Mouse (Mus musculus) R1 (cell line): Measurements from ENCODE around the gene Capn7.

Source experiments
- DNase-seq: peaks from one replicate; pipeline ENCODE4 v3.0.0-alpha.2; 2018; ENCODE audit warnings: low read depth, low spot score

Gene Capn7

DNA sequence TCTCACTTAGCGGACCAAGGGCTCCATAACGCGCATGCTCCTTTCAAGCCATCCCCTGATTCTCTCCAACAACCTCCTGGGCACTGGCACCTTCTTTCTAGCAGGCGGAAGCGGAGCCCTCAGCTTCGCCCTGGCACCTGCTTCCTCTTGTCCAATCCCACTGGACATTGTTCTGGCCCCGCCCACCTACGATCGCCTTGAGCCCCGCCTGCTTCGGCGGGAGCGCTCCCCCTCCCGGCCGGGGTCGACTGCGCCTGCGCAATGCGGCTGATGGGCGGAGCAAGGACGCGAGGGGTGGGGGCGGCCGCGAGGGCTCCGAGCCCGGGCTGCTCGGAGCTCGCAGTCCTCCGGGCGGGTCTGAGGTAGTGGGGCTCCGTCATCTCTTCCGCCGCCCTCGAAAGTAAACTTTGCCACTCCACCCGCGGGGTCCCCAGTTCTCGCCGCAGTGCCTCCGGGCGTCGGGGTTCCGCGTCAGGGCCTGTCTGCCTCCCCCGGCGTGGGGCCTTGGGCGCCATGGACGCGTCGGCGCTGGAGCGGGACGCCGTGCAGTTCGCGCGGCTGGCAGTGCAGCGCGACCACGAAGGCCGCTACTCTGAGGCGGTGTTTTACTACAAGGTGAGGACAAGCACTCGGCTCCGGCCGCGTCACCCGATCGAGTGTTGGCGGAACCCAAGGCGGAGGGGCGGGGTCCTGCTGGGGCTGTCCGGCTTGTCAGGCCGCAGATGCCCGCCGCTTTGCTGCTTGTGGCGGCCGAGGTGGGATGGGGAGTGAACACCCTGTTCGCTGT, at the start of gene Capn7:
Capn7 (plus strand) TSS at position 270 of the 787 bp plus-strand sequence.
- peak; percentile 98 for DNase-seq

DNA sequence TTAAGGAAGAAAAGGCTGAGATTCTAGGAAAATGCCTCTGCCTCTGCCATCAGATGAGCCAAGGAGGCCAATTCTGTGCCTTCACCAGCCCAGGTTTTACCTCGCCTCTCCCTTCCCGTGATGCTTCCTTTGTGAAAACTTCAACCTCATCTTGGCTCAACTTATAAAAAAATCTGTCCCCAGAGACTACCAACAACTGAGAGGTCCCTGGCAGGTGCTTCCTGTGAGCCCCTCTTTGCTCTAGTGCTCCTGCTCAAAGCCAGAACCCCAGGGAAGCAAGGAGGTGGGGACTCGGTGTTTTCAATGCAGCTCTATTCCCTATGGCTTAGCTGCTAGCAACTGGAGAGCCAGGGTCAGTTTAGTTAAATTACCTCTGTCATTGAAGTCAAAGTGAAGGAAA, 23.2 kb upstream of the Capn7 start:
- DNase-seq, result no peak

DNA sequence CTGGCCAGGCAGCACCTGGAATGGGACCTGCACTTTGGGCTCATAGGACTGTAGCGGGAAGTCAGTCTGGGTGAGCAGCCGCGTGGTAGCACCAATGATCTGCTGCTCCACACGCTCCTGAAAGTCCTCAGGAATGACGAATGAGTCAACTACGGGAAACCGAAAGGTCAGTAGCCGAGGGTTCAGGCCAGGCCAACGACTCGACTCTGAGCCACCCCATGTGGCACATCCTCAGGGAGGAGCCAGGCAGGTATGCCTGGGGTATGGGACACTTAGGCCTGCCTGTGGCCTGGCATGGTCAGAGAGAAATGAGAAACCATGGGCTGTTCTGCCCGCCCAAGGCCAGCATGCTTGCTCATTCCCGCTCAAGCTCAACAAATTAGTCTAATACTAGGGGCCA, 19.8 kb upstream of the Capn7 start:
- DNase-seq, result no peak

DNA sequence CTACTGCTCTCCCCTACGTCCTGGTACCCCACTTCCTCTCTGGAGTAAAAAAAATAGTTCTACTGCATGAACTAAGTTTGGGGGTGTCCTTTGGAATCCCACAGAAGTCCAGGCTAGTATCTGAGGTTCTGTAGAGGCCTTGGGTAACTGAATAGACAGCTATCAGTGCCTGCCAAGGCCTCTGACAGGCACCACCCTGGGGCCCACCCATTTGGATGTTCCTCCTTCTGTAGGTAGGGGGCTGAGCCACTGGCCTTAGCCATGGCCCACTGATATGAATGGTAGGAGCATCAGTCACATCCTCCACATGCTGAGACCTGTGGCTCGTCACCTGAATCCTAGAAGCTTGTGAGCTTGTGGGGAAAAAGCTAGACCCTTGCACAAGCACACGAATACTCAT, 18.7 kb upstream of the Capn7 start:
- no peak for DNase-seq

DNA sequence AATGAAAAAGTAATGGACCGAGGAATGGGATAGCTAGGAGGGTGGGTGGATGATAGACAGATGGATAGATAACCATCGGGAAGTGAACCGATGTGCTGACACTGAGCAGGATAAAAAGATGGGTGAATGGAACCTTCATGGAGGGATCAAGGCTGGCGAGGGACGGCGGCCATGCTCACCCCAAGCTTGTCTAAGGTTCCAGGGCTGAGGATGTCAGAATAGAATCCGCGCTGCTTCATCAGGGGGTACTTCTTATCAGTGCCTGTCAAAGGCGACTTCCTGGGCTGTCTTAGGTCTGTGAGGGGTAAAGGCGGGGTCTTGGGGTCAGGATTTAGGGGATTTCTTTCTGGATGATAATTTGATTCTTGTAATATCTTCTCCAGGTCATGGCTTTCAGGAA, 16.9 kb upstream of the Capn7 start:
- no peak for DNase-seq

DNA sequence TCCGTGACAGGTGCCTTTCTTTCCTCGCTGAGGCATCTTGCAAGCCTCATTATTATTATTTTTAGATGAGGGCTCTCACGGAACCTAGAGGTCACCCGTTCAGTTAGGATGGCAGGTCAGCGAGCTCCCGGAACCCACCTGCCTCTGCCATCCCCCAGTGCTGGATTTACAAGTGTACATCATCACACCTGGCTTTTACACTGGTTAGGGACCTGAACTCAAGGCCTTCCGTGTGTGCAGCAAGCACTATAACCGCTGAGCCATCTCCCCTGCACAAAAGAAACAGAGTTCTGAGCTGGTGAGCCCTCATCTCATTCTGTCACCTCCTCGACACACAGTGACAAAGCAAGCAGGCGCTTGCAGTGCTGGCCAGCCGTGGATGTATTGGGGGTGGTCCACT, 15.3 kb upstream of the Capn7 start:
- no peak for DNase-seq

DNA sequence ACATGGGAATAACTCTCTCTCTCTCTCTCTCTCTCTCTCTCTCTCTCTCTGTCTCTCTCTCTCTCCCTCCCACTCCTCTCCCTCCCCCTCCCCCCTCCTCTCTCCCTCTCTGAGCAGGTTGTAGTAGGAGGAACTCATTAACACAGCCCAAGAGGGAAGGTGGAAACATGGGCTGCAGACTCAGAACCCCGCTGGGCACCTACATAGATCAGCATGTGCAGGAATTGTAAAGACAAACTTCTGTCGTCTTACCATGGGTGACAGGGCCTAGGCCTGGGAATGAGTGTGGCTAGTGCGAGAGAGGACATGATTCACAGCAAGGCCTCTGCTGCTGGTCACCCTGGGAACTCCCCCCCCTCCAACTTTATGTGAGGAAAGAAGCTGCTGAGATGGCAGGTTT, 14.2 kb upstream of the Capn7 start:
- DNase-seq, result no peak

DNA sequence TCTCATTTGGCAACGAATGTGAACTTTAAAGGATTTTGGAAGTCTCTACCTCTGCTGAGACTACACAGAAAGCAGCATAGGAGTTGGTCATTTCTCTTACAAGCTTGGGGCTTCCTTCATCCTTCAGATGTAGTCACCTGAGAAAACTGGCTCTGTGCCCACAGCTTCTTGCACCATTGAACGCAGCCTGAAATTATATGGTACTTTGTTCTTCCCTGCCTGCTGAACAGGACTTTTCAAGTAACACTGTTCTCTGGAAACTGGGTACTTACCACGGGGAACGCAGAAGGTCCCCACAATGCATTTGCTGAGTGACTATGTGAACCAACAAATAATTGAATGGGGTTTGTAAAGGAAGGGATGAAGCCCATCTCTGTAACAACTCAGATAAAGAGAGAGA, 13.2 kb upstream of the Capn7 start:
- no peak for DNase-seq

DNA sequence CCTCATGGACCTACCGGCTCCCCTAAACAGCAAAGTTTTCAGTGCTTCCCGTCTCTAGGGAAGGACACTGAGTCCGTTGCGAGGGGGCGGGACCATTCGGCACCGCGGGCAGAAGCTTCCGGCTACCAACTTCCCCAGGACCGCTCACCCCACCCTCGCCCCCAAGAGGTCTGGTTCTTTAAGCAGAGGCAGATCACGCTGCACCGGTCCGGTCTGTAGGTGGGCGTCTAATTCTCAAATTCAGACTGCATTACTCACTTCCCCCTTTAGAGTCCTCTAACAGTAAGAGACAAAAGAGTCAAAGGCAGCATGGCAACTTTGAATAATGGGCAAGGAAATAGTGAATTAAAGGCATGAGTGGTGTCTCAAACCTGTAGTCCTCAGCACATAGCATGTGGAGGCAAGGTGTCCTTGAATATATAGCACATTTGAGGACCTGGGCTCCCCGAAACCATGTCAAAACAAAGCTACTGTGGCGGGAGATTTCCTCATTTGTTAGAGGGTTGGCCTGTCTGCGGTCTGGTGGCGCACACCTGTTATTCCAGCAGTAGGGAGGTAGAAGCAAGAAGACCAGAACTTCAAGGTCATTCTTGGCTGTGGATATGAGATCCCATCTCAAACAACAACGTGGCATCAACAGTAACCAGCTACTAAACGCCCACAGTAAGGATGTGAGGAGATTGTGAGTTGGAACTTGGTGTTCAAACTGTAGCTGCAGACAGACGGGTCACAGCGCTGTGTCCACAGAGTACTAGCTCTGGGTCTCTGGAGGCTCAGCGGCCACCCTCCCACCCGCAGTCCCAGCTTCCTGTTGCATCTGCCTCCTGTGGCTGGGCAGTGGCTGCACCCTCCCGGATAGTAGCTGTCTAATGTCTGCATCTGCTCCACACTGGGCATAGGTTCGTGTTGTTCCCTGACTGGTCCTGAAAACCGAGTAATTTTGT, 12.3 kb upstream of the Capn7 start, which contains the start of gene Dnah1:
Dnah1 (minus strand) TSS at position 48 of the 944 bp plus-strand sequence.
- DNase-seq, result peak; percentile 66

DNA sequence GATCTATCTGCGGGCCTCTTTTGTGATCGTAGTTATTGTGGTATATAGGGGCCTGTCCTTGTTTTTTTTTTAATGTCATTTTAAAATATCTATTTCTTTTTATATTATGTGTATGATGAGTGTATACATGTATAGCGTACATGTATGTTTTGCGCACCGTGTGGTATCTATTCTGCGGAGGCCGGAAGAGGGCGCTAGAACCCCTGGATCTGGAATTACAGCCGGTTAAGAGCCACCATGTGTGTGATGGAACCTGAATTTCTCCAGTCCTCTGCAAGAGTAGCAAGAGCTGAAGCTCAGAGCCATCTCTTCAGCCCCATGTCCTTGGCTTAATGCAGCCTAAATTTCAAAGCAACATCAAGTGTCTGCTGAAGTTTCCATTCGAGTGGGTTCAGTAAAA, 11.6 kb upstream of the Capn7 start:
- DNase-seq, result peak; percentile 68

DNA sequence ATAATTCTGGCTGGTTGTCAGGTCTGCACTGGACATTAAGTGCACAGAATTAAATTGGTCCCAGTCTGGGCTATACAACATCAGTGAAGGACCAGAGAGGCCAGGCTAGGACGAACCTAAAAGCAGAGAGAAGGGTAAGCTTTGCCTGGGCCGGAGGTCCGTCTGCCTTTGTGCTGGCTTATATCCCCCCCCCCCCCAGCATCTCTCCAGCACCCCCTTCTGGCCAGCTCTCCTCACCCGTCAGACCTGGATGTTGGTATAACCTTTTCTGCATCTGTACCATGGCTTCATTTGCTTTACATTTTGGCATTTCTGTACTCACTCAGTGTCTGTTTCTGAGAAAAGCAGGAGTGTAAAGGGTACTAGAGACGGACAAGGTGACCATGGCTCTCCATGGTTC, 10.9 kb upstream of the Capn7 start:
- DNase-seq, result no peak

DNA sequence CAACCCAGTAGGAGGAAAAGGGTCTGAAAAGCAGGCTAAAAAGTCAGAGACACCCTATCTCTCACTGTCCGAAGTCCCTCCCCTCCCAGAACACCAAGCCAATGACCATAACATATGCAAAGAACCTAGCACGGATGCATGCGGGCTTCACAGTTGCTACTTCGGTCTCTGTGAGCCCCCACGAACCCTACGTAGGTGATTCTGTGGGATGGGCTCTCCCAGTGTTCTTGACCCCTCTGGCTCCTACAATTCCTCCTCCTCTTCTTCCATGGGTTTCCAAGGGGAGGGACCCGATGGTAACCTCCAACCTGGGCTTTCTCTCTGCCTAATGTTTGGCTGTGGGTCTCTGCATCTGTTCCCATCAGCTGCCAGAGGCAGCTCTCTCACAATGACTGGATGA, 9.7 kb upstream of the Capn7 start:
- peak; percentile 8 for DNase-seq

DNA sequence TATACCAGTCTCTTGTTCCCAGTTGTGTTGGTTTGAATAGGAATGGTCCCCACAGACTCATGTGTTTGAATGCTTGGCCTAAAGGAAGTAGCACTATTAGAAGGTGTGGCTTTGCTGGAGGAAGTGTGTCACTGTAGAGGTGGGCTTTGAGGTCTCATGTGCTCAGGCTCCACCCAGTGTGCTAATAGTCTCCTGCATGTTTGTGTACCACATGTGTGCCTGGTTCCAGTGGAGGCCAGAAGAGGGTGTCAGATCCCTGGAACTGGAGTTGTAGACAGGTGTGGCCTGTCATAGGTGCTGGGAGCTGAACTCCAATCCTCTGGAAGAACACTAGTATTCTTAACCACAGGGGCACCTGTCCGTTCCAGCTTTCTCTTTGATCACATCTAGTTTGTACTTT, 9.2 kb upstream of the Capn7 start:
- peak; percentile 67 for DNase-seq

DNA sequence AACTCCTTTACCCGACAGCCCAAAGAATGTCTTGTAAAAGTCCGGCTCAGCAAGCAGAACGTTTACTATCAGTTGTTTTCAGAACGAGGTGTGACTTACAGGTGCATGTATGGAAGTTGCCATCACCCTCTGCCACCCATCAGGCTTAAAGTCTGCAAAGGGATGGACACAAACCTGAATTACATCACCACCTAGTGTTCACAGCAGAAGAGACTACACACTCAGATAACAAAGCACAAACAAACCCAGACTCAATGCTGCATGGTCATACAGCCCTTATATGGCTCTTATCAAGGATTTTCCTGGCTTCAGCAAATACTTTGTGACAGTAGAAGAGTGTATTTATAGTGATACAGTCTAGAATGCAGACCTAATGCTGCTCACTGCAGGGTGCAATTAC, 8.8 kb upstream of the Capn7 start:
- no peak for DNase-seq

DNA sequence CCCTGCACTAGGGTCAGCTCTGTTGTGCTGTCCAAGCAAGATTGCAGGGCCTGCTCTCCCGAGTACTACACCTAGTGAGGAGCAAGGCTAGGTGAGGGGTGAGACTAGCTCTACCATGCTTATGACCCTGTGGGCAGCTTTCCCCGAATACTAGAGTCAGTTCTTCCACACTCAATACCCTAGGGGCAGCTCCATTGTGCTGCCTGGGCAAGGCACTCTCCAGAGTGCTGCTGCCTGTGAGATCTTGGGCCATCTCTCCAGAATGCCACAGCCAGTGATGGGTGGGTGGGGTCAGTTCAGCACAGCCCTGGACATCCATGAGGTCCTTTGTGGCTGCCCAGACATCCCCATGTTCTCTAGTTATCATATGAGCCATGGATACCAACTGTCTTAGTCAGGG, 6.7 kb upstream of the Capn7 start:
- no peak for DNase-seq

DNA sequence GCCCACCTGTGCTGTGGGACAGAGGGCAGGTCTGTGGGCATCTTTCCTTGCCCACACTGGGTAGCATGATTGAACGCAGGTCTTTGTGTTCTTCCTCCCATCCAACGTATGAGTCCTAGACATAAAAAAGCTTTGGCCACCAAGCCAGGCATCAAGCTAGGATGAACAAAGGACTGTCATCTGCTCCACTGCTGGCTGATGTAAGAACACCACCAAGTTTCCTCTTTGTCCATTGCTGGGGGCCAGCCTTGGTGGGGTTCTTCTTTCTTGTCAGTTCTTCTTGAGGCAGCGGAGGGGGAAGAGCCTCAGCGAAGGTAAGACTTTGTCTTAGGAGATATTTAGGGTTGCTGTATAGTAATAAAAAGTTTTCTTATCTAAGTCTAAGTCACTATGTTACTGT, 5.5 kb upstream of the Capn7 start:
- DNase-seq, result no peak

DNA sequence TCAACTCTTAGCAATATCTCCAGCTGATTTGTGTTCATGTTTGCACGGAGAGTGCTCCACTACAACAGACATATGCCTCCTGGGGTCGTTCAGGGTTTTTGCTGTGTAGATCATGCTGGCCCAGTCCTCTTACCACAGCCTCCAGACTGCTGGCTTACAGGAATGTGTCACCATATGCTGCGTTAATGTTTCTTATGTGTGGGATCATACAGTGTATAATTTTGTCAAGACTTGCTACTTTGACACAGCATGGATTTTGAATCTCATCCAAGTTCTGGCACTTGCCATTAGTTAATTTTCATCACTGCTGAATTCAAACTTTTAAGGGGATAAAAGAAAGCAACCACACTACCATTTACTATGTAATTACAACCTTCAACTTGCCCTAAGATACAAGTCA, 673 bp upstream of the Capn7 start:
- DNase-seq, result no peak

DNA sequence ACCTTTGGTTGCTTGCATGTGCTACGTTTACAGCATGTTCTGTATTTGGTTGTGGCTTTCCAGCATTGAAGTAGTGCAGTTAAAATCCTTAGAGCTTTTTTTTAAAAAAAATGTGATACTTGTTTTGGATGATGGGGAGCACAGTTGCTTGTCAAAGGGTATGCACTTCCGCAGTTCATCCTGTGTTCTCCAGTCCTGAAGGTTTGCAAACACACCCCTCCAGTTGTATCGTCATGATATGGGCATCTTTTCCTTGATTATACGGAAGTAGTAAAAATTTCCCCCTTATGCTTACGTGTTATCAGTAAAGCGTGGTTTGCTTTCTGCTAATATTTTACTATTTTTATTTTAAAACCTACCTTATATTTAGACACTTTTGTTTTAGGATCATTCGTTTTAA, 968 bp downstream of the Capn7 start:
- DNase-seq, result no peak

DNA sequence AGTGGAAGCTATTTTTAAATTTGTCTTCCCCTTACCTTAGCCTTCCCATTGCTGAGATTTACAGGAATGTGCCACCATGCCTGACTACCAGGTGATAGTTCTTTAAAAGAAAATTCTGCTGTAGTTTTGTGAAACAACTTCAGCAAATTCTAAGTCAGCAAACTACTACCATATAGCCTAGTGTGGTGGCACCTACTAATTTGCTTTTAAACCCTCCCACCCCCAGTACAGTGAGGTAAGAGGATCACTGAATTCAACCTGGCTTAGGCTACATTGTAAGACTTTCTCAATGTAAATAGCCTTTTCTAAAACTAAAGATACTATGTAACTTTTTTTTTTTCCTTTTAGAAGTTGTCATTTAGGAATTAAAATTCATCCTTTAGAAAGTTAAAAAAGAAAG, 1.5 kb downstream of the Capn7 start:
- no peak for DNase-seq

DNA sequence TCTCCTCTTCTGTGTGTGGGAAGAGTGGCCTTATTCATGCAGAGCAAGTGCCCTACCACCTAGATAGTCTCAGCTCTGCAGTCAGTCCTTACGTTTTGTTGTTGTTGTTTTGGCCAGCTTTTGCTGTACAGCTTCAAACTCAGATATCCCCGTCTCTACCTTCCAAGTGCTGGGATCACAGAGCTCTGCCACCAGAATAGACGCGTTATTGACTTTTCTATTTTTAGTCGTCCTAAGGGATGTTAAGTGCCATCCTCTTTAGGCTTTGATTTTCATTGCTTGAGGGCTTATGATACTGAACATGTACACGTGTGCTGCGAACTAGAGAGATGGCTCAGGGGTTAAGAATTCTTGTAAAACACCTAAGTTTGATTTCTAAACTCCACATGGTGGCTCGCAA, 6.8 kb downstream of the Capn7 start:
- DNase-seq, result no peak

DNA sequence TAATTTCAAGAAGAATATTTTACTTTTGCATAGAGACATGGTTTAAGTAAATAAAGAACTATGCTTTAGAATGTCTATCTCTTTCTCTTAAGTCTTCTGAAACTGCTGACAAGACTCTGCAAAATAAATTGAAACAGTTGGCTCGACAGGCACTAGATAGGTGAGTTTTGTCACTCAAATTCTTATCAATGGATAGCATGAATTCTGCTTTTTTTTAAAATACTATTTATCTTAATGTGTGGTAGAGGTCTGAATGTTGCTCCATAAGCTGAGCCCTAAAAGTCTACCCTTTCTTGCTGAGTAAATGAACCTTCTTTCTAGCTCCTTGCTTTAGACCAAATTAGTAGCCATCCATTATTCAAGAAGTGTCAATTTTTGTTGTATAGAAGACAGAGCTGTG, 8.9 kb downstream of the Capn7 start:
- no peak for DNase-seq

DNA sequence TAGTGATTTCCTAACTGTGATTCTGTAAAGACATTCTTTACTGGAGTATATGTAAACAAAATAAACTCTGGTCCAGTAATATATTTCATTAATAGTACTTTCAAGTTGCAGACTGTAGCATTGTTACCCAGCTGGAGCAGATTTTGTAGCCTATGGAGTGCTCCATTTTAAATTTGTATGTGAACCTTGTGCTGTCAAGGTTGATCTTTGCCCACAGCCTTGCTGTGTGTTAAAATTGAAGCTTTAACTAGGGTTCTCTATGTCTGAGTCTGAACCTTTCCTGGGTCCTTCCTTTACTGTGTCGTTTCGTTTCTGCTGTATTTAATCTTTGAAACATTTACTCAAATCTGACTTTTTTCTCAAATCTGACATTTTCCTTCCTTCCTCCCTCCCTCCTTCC, 25.8 kb downstream of the Capn7 start:
- no peak for DNase-seq

DNA sequence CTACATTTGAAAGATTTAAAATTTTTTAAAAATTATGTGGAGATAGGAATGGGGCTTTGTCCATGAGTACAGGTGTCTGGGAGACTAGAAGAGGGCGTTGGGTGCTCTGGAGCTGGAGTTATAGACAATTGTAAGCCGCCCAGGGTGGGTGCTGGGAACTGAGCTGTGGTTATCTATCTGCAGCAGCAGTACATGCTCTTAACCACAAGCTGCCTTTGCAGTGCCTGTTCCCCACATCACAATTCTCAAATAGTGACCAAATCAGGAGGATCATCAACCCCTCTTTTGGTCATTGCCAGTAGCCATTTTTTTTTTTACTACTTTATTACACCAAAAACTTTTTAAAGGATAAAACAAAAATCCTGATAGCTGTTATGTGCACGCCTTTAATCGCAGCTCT, 28.2 kb downstream of the Capn7 start:
- no peak for DNase-seq
